Mouse (Mus musculus) lung, embryonic 15.5 days (tissue): ENCODE data around the gene Sox10. TPM values are rescaled to one million over a fixed set of nuclear protein-coding genes. Genes with fewer than 3 reads are reported as not detected.

Experiments used
- ATAC-seq: fragments of 200-750 bp; cut with Nextera tagmentation; 2 replicates; pipeline ENCODE4 v1.8.0; 2017; ENCODE audit warnings: moderate number of reproducible peaks, borderline replicate concordance; ENCODE audit not compliant: low FRiP score, low TSS enrichment; ENCODE audit errors: extremely low read depth
- H3K27ac ChIP-seq: fragments of 300-500 bp; sonication (generic); 2 replicates; pipeline ENCODE4 v1.5.1; 2015; ENCODE audit warnings: moderate library complexity, mild to moderate bottlenecking, inconsistent platforms
- H3K27me3 ChIP-seq: fragments of 300-500 bp; sonication (generic); 2 replicates; pipeline ENCODE4 v1.6.1; 2015; ENCODE audit warnings: inconsistent platforms
- H3K36me3 ChIP-seq: fragments of 300-500 bp; sonication (generic); 2 replicates; pipeline ENCODE4 v1.6.1; 2015; ENCODE audit warnings: inconsistent platforms
- H3K4me1 ChIP-seq: fragments of 300-500 bp; sonication (generic); 2 replicates; pipeline ENCODE4 v1.6.1; 2015; ENCODE audit warnings: inconsistent platforms
- H3K4me2 ChIP-seq: fragments of 300-500 bp; sonication (generic); 2 replicates; pipeline ENCODE4 v1.6.1; 2015; ENCODE audit warnings: inconsistent platforms, mild to moderate bottlenecking, moderate library complexity
- H3K4me3 ChIP-seq: fragments of 300-500 bp; sonication (generic); 2 replicates; pipeline ENCODE4 v1.5.1; 2015; ENCODE audit warnings: mild to moderate bottlenecking, inconsistent platforms
- H3K9ac ChIP-seq: fragments of 300-500 bp; sonication (generic); 2 replicates; pipeline ENCODE4 v1.6.1; 2015; ENCODE audit warnings: inconsistent platforms
- H3K9me3 ChIP-seq: fragments of 300-500 bp; sonication (generic); 2 replicates; pipeline ENCODE4 v1.6.1; 2016; ENCODE audit warnings: inconsistent platforms
- WGBS: fragments of 180-500 bp; shearing (Covaris S2); methylation state at CpG from one replicate; pipeline ENCODE4 v1.1.7; 2015; 5-methylcytosine and 5-hydroxymethylcytosine counted together
- polyA plus RNA-seq: library from polyadenylated mRNA; unstranded; fragments of >200 nt; fragmentation: Nextera tagmentation; extraction: Ambion mirVana; gene quantifications from 2 replicates; pipeline ENCODE4 v1.2.1, GENCODE M21; 2015

The Sox10 gene
- polyA plus RNA-seq, 1 experiment from 2014 or later = 0.92 TPM

DNA sequence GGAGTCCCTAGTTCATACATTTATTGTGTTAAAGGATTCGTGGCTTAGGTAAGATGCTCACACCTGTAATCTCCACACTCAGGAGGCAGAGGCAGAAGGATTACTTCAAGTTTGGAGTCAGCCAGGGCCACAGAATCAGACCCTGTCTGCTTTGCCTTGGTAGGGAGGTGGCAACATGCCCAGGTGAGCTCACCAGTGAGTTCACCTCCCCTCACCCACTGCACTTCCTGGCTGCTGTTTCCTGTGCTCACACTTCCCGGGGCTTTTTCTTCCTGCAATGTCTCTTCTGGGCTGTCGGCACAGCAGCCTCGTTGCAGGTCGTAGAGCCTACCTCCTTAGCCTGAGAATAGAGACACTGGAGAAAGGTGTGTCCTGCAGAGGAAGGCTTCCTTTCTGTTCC lies 49.8 kb downstream of the Sox10 start:
- no peak overlapping the region for H3K9ac ChIP-seq
- H3K4me1 ChIP-seq = peaks cover 18% of the 10 kb centered on the region
- no peak overlapping the region for H3K4me2 ChIP-seq
- H3K36me3 ChIP-seq = peaks cover 28% of the 10 kb centered on the region
- 53% methylated on average over 5 of the region's 5 CpGs for WGBS
- no peaks in the 10 kb centered on the region for H3K27me3 ChIP-seq
- H3K4me3 ChIP-seq = no peak overlapping the region
- no peak overlapping the region for H3K27ac ChIP-seq
- ATAC-seq = no peak
- no peaks in the 10 kb centered on the region for H3K9me3 ChIP-seq

DNA sequence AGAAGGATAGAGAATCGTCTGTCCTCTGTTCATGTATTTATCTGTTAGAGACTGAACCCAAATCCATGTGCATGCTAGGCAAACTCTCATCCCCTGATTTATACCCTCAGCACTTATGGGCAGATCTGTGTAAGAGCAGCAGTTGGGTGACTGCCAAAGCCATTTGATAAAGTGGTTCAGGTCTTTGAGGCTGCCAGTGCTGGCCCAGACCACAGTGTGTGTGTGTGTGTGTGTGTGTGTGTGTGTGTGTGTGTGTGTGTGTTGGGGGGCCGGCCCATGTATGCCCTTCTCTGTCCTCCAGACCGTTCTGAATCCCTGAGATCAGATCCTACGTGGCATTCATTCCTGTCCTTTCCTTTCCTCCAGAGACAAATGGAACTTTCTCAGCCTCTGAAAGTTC lies 53.3 kb downstream of the Sox10 start:
- no peak for ATAC-seq
- WGBS = 44% methylated on average over 4 of the region's 4 CpGs
- peaks cover 32% of the 10 kb centered on the region for H3K4me1 ChIP-seq
- no peak overlapping the region for H3K27ac ChIP-seq
- H3K4me3 ChIP-seq = no peak overlapping the region
- H3K4me2 ChIP-seq = no peak overlapping the region
- H3K9ac ChIP-seq = no peak overlapping the region
- H3K27me3 ChIP-seq = no peaks in the 10 kb centered on the region
- no peaks in the 10 kb centered on the region for H3K9me3 ChIP-seq
- H3K36me3 ChIP-seq = peaks cover 17% of the 10 kb centered on the region

DNA sequence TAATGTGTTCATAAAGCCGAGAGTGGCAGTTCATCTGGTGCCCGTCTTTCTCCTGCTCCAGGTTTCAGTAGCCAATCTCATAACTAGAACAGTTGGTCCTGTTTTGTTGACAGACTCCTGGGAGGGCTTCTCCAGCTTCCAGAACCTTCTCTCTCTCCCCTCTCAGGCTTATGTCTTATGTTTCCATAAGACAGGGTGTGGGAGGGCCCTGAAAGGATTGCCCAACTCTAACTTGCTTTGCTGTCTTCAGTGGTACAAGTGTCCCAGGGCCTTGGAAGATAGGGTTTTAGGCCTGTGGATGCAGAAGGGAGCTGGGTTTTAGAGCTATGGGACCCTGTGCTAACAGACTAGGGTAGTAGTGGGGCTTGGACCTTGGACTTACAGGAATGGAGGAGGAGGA lies 54.5 kb downstream of the Sox10 start:
- no peaks in the 10 kb centered on the region for H3K9me3 ChIP-seq
- peak overlapping the region; percentile 91 for H3K4me3 ChIP-seq
- ATAC-seq = no peak
- H3K27ac ChIP-seq = no peak overlapping the region
- peaks cover 14% of the 10 kb centered on the region for H3K36me3 ChIP-seq
- peaks cover 32% of the 10 kb centered on the region for H3K4me1 ChIP-seq
- no peaks in the 10 kb centered on the region for H3K27me3 ChIP-seq
- peak overlapping the region; percentile 98 for H3K4me2 ChIP-seq
- H3K9ac ChIP-seq = no peak overlapping the region
- 69% methylated on average over 2 of the region's 2 CpGs for WGBS

DNA sequence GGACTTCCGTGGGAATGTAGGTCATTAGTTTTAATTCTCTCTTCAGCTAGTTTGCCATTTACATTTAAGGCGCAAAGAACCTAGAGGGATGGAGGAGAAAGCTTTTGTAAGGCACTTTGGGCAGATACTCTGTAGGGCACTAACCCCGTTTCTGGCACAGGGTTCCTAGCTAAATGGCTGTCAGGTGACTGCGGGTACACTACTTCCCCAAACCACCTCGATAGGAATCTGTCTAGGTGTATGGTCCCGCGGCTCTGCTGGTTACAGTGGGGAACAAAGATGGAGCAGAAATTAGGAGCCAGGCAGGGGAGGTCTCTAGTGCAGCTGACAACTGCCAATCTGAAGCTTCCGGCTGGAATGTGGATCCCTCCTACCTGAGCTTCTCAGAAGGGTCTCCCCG lies 55.0 kb downstream of the Sox10 start:
- 19% methylated on average over 9 of the region's 9 CpGs for WGBS
- peak overlapping the region; percentile 86 for H3K9ac ChIP-seq
- H3K27me3 ChIP-seq = no peaks in the 10 kb centered on the region
- ATAC-seq = no peak
- H3K4me3 ChIP-seq = peak overlapping the region; percentile 91
- no peak overlapping the region for H3K27ac ChIP-seq
- H3K4me1 ChIP-seq = peaks cover 32% of the 10 kb centered on the region
- peak overlapping the region; percentile 98 for H3K4me2 ChIP-seq
- H3K36me3 ChIP-seq = peaks cover 9% of the 10 kb centered on the region
- H3K9me3 ChIP-seq = no peaks in the 10 kb centered on the region

DNA sequence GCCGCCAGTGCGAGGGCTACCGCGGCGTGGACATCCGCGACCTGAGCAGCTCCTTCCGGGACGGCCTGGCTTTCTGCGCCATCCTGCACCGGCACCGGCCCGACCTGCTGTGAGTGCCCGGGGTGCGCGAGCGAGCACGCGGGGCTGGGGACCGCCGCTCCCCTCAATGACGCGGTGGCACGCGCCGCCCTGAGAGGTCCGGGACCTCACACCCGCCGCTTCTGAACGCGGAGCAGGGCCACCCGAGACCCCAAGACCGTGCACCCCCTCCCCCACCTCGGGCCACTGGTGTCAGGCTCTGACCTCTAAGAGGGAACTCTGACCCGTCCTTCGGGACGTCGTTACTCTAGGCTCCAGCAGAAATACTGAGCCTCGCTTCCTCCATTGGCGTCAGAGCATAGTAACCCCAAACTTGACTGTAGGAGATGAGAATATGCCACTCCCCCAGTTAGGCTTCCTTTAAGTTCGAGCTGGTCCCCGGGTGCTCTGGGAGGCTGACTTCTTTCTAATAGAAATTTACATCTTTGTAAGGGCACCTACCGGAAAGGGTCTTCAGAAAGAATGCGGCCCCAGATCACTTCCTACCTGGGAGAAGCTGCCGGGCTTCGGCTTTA lies 55.6 kb downstream of the Sox10 start:
- H3K4me1 ChIP-seq = peaks cover 32% of the 10 kb centered on the region
- H3K27ac ChIP-seq = peak overlapping the region; percentile 83
- peak overlapping the region; percentile 91 for H3K4me3 ChIP-seq
- peak overlapping the region; percentile 98 for H3K4me2 ChIP-seq
- H3K36me3 ChIP-seq = 0 out of 2 replicates have a peak, but pooled peaks cover 4% of the 10 kb centered on the region
- no peaks in the 10 kb centered on the region for H3K9me3 ChIP-seq
- H3K9ac ChIP-seq = peak overlapping the region; percentile 86
- under 1% methylated on average over 38 of the region's 46 CpGs for WGBS
- ATAC-seq = peak; percentile 70
- H3K27me3 ChIP-seq = no peaks in the 10 kb centered on the region

DNA sequence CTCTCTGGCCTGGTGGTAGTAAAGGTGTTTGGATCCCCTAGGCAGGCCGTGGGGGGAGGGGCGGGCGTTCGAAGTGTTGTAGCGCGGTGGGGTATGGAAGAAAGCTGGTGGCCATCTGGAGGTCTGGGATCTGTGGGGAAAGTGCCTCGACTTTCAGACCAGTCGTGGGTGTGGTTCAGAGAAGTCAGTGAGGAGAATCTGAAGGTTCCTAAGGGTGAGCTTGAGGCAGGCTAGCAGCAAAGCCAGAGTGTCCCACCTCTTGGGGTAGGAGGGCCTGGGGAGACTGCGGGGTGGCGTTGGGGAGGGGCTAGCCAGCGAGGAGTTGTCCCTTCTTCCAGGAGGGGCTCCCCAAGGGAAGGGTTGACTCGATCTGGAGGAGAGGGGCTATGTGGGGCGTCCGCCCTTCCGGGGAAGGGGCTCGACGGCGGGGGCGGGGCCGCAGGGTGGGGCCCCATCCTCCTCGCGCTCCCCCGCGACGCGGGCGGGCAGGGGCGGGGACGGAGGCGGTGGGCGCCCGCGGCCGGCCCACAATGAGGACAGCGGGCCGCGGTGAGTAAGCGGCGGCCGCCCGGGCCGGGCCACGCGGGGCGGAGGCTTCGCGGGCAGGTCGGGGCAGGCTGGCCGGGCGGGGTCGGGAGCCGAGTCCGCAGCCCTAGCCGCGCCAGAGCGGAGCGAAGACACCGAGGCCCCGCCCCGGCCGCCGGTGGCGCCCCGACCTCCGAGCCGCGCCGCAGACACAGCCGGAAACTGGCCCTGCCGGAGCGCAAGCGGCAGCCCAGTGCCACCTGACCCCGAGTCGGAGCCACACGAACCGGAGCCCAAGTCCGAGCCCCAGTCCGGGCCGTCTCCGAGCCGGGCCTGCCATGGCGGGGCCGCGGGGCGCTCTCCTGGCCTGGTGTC lies 56.4 kb downstream of the Sox10 start, which contains the start of gene Micall1:
TSS of gene Micall1 (plus strand) at position 478 of the 900 bp plus-strand sequence.
- peak within 1 kb of the TSS; percentile 91 for H3K4me3 ChIP-seq
- under 1% methylated on average over 76 of the region's 85 CpGs for WGBS
- peak within 1 kb of the TSS; percentile 83 for H3K27ac ChIP-seq
- peak; percentile 83 for ATAC-seq
- H3K27me3 ChIP-seq = no peaks in the 10 kb centered on the region
- H3K9me3 ChIP-seq = no peaks in the 10 kb centered on the region
- H3K4me1 ChIP-seq = peaks cover 32% of the 10 kb centered on the region
- peak within 1 kb of the TSS; percentile 98 for H3K4me2 ChIP-seq
- no peaks in the 10 kb centered on the region for H3K36me3 ChIP-seq
- H3K9ac ChIP-seq = peak within 1 kb of the TSS; percentile 86

DNA sequence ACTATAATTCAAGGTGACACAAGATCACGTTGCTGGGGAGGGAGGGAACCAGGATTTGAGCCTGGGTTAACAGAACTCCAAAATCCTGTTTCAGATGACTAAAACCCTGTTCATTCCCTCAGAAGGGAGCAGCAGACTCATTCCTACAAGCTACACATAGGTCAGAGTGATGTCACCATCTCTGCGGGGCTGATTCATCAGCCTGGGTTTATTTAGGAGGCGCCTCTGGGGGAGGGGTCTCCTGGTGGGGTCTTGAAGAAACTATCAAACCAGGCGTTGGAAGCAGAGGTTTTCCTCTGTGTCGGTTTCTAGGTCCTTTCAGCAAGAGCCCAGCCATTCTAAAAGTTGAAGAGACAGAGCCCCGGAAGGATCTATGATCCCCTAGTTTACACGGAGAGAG lies 57.1 kb downstream of the Sox10 start:
- no peak for ATAC-seq
- no peaks in the 10 kb centered on the region for H3K9me3 ChIP-seq
- WGBS = 11% methylated on average over 7 of the region's 7 CpGs
- H3K4me1 ChIP-seq = peaks cover 32% of the 10 kb centered on the region
- H3K27me3 ChIP-seq = no peaks in the 10 kb centered on the region
- peak overlapping the region; percentile 98 for H3K4me2 ChIP-seq
- H3K36me3 ChIP-seq = no peaks in the 10 kb centered on the region
- peak overlapping the region; percentile 86; the same call in 1 of the 2 replicates for H3K9ac ChIP-seq
- H3K27ac ChIP-seq = peak overlapping the region; percentile 83
- H3K4me3 ChIP-seq = peak overlapping the region; percentile 91

DNA sequence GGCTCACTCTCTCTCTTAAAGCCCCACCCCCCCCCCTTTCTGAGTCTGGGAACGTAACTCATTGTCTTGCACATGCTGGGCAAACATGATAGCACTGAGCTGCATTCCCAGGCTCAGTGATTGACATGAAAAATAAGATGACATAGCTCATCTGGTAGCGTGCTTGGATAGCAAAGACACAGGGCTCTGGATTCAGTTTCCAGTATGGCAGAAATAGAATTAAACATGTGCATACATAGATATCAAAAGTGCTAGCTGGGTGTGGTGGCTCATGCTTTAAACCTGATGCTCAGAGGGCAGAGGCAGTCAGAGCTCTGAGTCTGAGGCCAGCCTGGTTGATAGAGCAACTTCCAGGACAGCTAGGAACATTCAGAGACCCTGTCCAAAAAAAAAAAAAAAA lies 59.2 kb downstream of the Sox10 start:
- peaks cover 19% of the 10 kb centered on the region for H3K4me1 ChIP-seq
- no peak overlapping the region for H3K9ac ChIP-seq
- H3K9me3 ChIP-seq = no peaks in the 10 kb centered on the region
- no peaks in the 10 kb centered on the region for H3K27me3 ChIP-seq
- no peak overlapping the region for H3K27ac ChIP-seq
- no peaks in the 10 kb centered on the region for H3K36me3 ChIP-seq
- 44% methylated on average over 2 of the region's 2 CpGs for WGBS
- no peak overlapping the region for H3K4me2 ChIP-seq
- H3K4me3 ChIP-seq = no peak overlapping the region
- ATAC-seq = no peak

Other genes starting within 250 kb of the Sox10 start
- 804 and 851 TPM in 2 replicates for gene Lgals1, start 238.5 kb downstream of the Sox10 start, polyA plus RNA-seq
- 46.9 and 47.8 TPM in 2 replicates for gene Nol12, start 230.3 kb downstream of the Sox10 start, polyA plus RNA-seq
- 39.2 and 44.9 TPM in 2 replicates for gene Triobp, start 217.5 kb downstream of the Sox10 start, polyA plus RNA-seq
- 560 and 562 TPM in 2 replicates for gene H1f0, start 136.8 kb downstream of the Sox10 start, polyA plus RNA-seq
- not detected in 2 replicates for gene Galr3, start 123.4 kb downstream of the Sox10 start, polyA plus RNA-seq
- 57.0 and 61.0 TPM in 2 replicates for gene Ankrd54, start 102.3 kb downstream of the Sox10 start, polyA plus RNA-seq
- 223 and 225 TPM in 2 replicates for gene Eif3l, start 90.1 kb downstream of the Sox10 start, polyA plus RNA-seq
- gene Micall1, start 56.3 kb downstream of the Sox10 start, polyA plus RNA-seq = 7.5 and 8.8 TPM in 2 replicates
- 240 and 281 TPM in 2 replicates for gene Polr2f, start 24.2 kb downstream of the Sox10 start, polyA plus RNA-seq
- 9.9 and 10.8 TPM in 2 replicates for gene 1700088E04Rik, start 24.0 kb downstream of the Sox10 start, polyA plus RNA-seq
- gene Pick1, start 63.9 kb upstream of the Sox10 start, polyA plus RNA-seq = 35.1 and 42.8 TPM in 2 replicates
- 0.31 and 0.46 TPM in 2 replicates for gene Gm49486, start 64.2 kb upstream of the Sox10 start, polyA plus RNA-seq
- 0.21 and 0.24 TPM in 2 replicates for gene Slc16a8, start 89.5 kb upstream of the Sox10 start, polyA plus RNA-seq
- gene Baiap2l2, start 120.3 kb upstream of the Sox10 start, polyA plus RNA-seq = 3.1 and 4.4 TPM in 2 replicates
- 19.1 and 20.2 TPM in 2 replicates for gene Pla2g6, start 163.2 kb upstream of the Sox10 start, polyA plus RNA-seq
- gene Maff, start 181.4 kb upstream of the Sox10 start, polyA plus RNA-seq = 4.8 and 5.3 TPM in 2 replicates
- 76.4 and 76.5 TPM in 2 replicates for gene Tmem184b, start 238.3 kb upstream of the Sox10 start, polyA plus RNA-seq